Mouse (Mus musculus) E14TG2a.4 (cell line): Measurements from ENCODE around the gene Det1.

Source experiments
- CTCF ChIP-seq: conservative IDR thresholded peaks from 2 replicates; pipeline ENCODE4 v1.5.1; 2014; ENCODE audit warnings: low read length
- NANOG ChIP-seq: IDR thresholded peaks from 2 replicates; pipeline ENCODE4 v1.6.1; 2014; ENCODE audit warnings: borderline replicate concordance, low read length, mixed read lengths
- POU5F1 ChIP-seq: IDR thresholded peaks from 2 replicates; pipeline ENCODE4 v1.6.1; 2014; ENCODE audit warnings: low read length, borderline replicate concordance

- TF ChIP-seq CTCF (no peak), POU5F1 (no peak), NANOG (no peak)
Observed at GRCm38 (mm10) chr7:78807192-78807591, 39.9 kb downstream of the Det1 start.
